Mouse (Mus musculus): ENCODE measurements at regions not wholly inside any gene's neighbourhood (a gene's known extent, or its start where the extent isn't known, plus 50 kb on each side); places are given as distances from the start of the nearest gene placed in this dataset.

DNA sequence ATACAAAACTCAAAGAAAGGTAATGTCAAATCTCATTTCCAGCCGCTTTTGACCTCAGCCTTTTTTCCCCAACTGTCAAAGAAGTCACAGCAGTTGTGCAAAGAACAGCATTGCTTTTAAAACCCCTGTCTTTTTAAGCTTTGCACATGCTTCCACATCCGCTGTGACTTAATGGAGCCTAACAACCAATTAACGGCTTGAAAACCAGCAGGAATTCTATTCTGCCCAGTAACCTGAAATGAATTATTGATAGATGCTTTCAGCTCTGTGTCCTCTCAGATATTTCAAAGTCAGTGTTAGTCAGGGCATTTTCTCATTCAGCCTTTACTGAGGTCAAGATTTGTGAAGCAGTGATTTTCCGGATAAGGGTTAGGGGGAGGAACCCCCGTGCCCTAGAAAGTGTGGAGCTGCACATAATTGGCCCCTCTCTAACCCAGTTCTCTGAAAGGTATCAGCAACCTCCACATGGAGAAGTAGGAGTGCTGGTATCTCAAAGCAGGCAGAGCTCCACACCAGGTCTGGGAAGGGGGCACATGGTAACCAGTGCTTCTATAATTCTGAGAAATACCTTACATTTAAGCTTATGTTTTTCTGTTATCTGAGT is 254.8 kb upstream of the Tmc3 start:
- no peak for TF ChIP-seq CTCF (IDR thresholded peaks at IDR 0.05; ENCODE audit: low read depth, low read length)
- TF ChIP-seq POLR2A (IDR thresholded peaks at IDR 0.05; ENCODE audit: borderline replicate concordance, low read depth, low read length), result no peak

Data from bone marrow macrophage, adult 2 months (primary cell).